Mouse (Mus musculus): ENCODE data around the gene Ccr7. TPM values are rescaled to one million over a fixed set of nuclear protein-coding genes. Genes with fewer than 3 reads are reported as not detected.

Gene Ccr7
- polyA plus RNA-seq, 1 experiment = 0.07 TPM

GRCm38 (mm10) chr11:99146558-99146957 lies 8.3 kb downstream of the Ccr7 start:
- DNase-seq (ENCODE audit: low read depth) = no peak
- TF ChIP-seq POLR2A (IDR thresholded peaks at IDR 0.05; ENCODE audit: borderline replicate concordance, extremely low read depth, insufficient read depth, insufficient read length, poor library complexity, severe bottlenecking) = no peak
- no peak for TF ChIP-seq CTCF (IDR thresholded peaks at IDR 0.05; ENCODE audit: borderline replicate concordance, extremely low read depth, insufficient read depth, insufficient read length)

DNA sequence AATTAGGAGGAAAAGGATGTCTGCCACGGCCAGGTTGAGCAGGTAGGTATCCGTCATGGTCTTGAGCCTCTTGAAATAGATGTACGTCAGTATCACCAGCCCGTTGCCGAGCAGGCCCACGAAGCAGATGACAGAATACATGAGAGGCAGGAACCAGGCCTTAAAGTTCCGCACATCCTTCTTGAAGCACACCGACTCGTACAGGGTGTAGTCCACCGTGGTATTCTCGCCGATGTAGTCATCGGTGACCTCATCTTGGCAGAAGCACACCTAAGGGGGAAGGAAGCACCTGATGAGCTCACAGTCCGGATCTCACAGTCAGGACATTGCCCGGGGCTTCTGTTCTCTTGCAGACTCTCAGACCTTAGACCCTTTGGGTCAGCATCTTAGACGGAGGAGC lies 9.1 kb downstream of the Ccr7 start:
- DNase-seq (ENCODE audit: low read depth) = no peak
- TF ChIP-seq CTCF (IDR thresholded peaks at IDR 0.05; ENCODE audit: borderline replicate concordance, extremely low read depth, insufficient read depth, insufficient read length) (no peak), POLR2A (IDR thresholded peaks at IDR 0.05; ENCODE audit: borderline replicate concordance, extremely low read depth, insufficient read depth, insufficient read length, poor library complexity, severe bottlenecking) (no peak)

DNA sequence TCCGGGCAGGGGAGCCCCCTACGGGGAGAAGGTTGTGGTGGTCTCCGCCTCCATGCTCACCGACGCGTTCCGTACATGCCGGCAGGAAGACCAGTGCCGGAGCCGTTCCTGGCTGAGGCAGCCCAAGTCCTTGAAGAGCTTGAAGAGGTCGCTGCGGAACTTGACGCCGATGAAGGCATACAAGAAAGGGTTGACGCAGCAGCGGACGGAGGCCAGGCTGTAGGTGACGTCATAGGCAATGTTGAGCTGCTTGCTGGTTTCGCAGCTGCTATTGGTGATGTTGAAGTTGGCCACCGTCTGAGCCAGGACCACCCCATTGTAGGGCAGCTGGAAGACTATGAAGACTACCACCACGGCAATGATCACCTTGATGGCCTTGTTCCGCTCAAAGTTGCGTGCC lies 9.9 kb downstream of the Ccr7 start:
- no peak for DNase-seq (ENCODE audit: low read depth)
- TF ChIP-seq CTCF (IDR thresholded peaks at IDR 0.05; ENCODE audit: borderline replicate concordance, extremely low read depth, insufficient read depth, insufficient read length) = no peak
- no peak for TF ChIP-seq POLR2A (IDR thresholded peaks at IDR 0.05; ENCODE audit: borderline replicate concordance, extremely low read depth, insufficient read depth, insufficient read length, poor library complexity, severe bottlenecking)

DNA sequence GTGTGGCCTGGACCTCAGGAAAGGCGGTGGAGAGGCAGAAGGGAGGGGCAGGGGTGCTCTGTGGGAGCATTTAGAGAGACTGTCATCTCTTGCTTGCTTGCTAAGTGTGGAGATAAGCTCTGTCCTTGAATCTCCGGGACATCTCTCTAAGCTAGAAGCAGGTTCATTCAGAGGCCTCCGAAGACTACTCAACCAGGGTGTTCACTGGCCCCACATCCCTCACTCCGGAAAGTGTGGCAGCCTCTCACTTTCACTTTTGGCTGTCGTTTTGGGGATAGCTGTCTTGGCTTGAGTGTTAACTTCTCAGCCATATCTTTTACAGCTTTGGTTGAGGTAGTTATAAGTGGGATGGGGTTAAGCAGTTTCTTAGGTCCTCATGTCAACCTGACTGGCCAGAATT lies 10.4 kb downstream of the Ccr7 start:
- DNase-seq (ENCODE audit: low read depth) = no peak
- TF ChIP-seq POLR2A (IDR thresholded peaks at IDR 0.05; ENCODE audit: borderline replicate concordance, extremely low read depth, insufficient read depth, insufficient read length, poor library complexity, severe bottlenecking) = no peak
- TF ChIP-seq CTCF (IDR thresholded peaks at IDR 0.05; ENCODE audit: borderline replicate concordance, extremely low read depth, insufficient read depth, insufficient read length) = no peak

DNA sequence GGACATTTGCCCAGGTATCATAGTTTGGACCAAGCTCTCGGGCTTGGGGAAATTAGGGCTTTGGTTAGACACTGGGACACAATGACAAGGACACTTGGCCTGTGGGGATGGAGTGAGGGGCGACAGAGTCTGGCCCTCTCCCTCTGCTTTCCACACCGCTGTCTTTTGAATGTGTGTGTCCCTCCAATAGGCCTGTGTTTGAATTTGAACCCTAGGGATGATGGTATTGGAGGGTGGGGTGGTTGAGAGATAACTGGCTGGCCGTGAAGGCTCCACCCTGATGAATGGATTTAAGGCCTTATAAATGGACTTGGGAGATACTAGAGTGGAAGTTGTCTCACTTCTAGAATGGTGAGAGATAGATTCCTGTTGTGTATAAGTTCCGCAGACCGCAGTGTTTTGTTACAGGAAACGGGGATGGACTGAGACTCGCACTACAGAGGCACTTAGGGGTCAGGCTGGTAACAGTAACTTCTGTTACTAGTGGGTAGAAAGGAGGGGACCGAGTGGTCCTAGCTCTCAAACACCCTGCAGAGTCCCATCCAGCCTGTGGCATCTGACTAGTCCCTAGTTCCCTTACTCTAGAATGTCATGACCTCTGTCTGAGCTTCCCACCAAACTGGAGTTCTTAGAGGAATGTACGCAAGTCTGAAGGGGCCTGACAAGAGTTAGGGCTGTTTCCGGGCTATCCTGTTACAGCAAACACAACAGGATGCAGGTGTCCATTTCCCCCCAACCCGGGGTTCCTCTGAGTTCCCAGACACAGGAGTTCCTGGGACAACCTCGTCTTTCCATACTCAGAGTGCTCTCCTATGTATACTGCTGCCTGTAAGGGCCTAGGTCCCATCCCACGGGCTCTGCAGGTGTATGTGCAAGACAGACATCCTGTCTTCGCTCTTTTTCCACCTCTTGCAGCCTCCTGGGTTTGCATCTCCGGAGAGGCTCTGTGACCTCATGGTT lies 11.5 kb downstream of the Ccr7 start:
- DNase-seq (ENCODE audit: low read depth) = no peak
- TF ChIP-seq CTCF (IDR thresholded peaks at IDR 0.05; ENCODE audit: borderline replicate concordance, extremely low read depth, insufficient read depth, insufficient read length) (no peak), POLR2A (IDR thresholded peaks at IDR 0.05; ENCODE audit: borderline replicate concordance, extremely low read depth, insufficient read depth, insufficient read length, poor library complexity, severe bottlenecking) (no peak)

DNA sequence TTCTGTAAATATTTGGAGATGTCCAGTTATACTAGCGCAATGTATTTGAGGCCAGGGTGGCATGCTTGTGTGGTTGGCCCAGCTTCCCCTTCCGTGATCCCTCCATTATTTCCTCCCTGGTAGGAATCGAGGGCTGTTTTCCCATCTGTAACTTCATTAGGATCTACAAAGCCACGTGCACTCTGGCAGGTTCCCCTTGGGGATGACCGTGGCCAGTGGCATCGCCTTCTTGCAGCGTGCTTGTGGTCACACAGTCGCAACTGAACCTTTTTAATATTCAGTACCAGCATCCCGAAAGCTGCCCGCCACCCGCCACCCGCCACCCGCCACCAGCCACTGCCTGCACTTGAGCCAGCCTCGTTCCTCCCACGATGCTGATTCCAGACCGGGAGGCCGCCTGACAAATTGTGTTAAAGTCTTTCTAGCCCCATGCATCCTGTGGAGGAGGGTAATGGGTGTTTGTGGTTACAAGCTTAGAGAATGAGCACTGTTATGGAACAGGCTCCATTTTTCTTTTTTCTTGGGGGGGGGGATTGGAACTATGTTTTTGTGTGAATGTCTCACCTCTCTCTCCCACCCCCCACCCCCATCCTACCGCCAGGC lies 12.3 kb downstream of the Ccr7 start:
- TF ChIP-seq CTCF (IDR thresholded peaks at IDR 0.05; ENCODE audit: borderline replicate concordance, extremely low read depth, insufficient read depth, insufficient read length) (no peak), POLR2A (IDR thresholded peaks at IDR 0.05; ENCODE audit: borderline replicate concordance, extremely low read depth, insufficient read depth, insufficient read length, poor library complexity, severe bottlenecking) (no peak)
- peak; percentile 40 for DNase-seq (ENCODE audit: low read depth)

GRCm38 (mm10) chr11:99142046-99142445 lies 12.8 kb downstream of the Ccr7 start:
- DNase-seq (ENCODE audit: low read depth) = no peak
- TF ChIP-seq POLR2A (IDR thresholded peaks at IDR 0.05; ENCODE audit: borderline replicate concordance, extremely low read depth, insufficient read depth, insufficient read length, poor library complexity, severe bottlenecking) = no peak

DNA sequence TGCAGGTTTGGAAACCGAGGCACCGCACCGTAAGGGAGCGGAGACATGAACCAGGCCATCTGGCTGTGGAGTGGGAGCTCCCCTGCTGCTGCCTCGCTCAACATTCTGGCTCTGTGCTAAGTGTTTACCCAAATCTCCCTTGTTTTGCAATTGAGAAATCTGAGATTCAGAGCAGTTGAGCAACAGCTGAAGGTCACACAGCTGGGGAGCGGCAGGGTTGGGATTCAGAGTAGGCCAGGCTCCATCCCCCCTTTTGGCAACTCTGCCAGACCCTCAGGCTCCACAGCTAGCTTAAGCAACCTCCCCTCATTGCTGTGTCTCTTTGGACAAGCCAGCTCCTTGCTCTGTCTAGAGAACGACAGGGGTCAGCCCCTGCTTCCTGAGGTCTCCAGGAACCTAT lies 13.3 kb downstream of the Ccr7 start:
- DNase-seq (ENCODE audit: low read depth) = peak; percentile 20
- TF ChIP-seq CTCF (IDR thresholded peaks at IDR 0.05; ENCODE audit: borderline replicate concordance, extremely low read depth, insufficient read depth, insufficient read length) (no peak), POLR2A (IDR thresholded peaks at IDR 0.05; ENCODE audit: borderline replicate concordance, extremely low read depth, insufficient read depth, insufficient read length, poor library complexity, severe bottlenecking) (no peak)

DNA sequence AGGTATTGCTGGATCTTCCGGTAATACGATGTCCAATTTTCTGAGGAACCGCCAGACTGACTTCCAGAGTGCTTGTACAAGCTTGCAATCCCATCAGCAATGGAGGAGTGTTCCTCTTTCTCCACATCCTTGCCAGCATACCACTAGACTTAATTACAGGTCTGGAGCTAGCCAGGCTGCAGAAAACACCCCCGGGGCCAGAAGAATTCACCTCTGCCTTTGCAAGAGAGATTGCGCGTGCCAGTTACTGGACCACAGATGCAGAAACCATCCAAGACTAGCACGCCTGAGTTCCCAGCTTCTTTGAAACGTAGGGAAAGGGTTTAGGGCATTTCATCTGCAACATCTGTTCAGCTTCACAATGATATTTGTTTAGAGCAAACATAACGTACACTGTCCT lies 15.9 kb downstream of the Ccr7 start:
- TF ChIP-seq POLR2A (IDR thresholded peaks at IDR 0.05; ENCODE audit: borderline replicate concordance, extremely low read depth, insufficient read depth, insufficient read length, poor library complexity, severe bottlenecking) = no peak
- no peak for TF ChIP-seq CTCF (IDR thresholded peaks at IDR 0.05; ENCODE audit: borderline replicate concordance, extremely low read depth, insufficient read depth, insufficient read length)
- no peak for DNase-seq (ENCODE audit: low read depth)

DNA sequence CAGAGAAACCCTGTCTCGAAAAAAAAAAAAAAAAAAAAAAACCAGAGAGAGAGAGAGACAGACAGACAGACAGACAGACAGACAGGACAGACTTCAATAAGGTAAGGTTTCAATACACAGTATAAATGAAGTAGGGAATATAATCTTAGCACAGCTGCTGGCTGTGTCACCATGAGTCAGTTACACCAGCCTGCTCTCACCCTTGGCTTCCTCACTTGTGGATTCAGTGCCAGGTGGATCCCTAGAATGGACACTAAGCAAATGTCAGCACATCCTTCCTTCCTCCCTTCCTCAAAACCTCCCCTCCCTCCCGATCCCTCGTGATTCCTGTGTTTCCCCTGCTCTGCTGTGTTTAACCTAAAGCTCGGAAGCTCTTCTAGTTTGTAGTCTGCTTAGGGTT lies 17.5 kb downstream of the Ccr7 start:
- TF ChIP-seq POLR2A (IDR thresholded peaks at IDR 0.05; ENCODE audit: borderline replicate concordance, extremely low read depth, insufficient read depth, insufficient read length, poor library complexity, severe bottlenecking) (no peak), CTCF (IDR thresholded peaks at IDR 0.05; ENCODE audit: borderline replicate concordance, extremely low read depth, insufficient read depth, insufficient read length) (no peak)
- no peak for DNase-seq (ENCODE audit: low read depth)

- DNase-seq (ENCODE audit: low read depth) = no peak
- TF ChIP-seq CTCF (IDR thresholded peaks at IDR 0.05; ENCODE audit: borderline replicate concordance, extremely low read depth, insufficient read depth, insufficient read length) (no peak), POLR2A (IDR thresholded peaks at IDR 0.05; ENCODE audit: borderline replicate concordance, extremely low read depth, insufficient read depth, insufficient read length, poor library complexity, severe bottlenecking) (no peak)
Observed at GRCm38 (mm10) chr11:99136961-99137360, 17.9 kb downstream of the Ccr7 start.

DNA sequence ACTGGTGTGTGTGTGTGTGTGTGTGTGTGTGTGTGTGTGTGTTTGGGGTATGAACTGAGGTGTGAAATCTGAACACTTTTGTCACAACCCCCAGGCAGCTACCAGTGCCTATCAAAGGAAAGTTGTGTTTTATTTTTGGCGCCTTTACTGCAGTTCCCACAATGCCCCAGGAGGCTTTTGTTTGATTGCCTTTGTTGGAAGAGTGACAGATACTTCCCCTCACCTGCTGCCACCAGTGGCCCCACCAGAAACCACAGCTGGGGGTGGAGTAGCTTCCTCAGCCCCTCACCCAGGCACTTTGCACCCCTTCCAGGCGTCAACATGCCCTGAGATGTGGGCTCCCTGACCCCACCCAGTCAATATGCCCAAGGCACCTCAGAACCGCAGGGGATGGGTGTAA lies 18.5 kb downstream of the Ccr7 start:
- DNase-seq (ENCODE audit: low read depth) = no peak
- no peak for TF ChIP-seq POLR2A (IDR thresholded peaks at IDR 0.05; ENCODE audit: borderline replicate concordance, extremely low read depth, insufficient read depth, insufficient read length, poor library complexity, severe bottlenecking)
- TF ChIP-seq CTCF (IDR thresholded peaks at IDR 0.05; ENCODE audit: borderline replicate concordance, extremely low read depth, insufficient read depth, insufficient read length) = no peak
